ENCODE assay signal across 19 mouse cellular contexts in the genomic region with DNA sequence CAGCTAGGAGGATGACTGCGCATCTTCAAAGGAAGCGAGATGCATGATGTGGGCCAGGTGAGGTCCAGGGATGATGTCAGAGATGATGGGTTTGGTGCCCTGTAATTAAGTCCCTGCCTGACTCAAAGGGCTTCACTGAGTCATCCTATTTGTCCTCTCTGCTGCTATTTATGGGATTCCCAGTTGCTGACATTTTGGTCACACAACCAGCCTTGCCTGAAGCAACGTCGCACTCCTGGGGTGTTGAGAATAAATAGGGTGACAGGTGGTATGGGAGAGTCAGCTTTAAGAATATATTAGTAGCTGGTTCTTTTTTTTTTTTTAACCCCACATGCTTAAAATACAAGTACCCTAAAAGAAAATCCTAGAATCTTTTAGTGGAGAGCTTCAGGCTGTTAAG.
"Had no signal": no experiment of that assay in that cellular context is flagged by ENCODE, and none has a peak within 500 bp of the region (broad histone marks: within the 10 kb centered on the region; RNA-seq: fewer than 3 reads in every experiment).

No protein-coding gene starts in this region.

- H3K9me3 ChIP-seq: intestine, embryonic 15.5 days; kidney, embryonic 15.5 days; limb, embryonic 10.5 days; limb, embryonic 13.5 days; neural tube, embryonic 13.5 days had no signal

- H3K27ac ChIP-seq: intestine, embryonic 15.5 days; kidney, embryonic 15.5 days; left cerebral cortex, adult 2 months; limb, embryonic 10.5 days; limb, embryonic 13.5 days; macrophage; neural tube, embryonic 13.5 days had no signal

- DNase-seq: kidney, adult 11 months; kidney, adult 8-10 months; kidney, postnatal 10 days; kidney, postnatal 36 days; layer of hippocampus, postnatal 36 days; lung, embryonic 14.5 days; midbrain, embryonic 14.5 days; thymus, adult 18-20 months; thymus, postnatal 14 days; thymus, postnatal 4 days had no signal

- H3K27me3 ChIP-seq: intestine, embryonic 15.5 days; kidney, embryonic 15.5 days; limb, embryonic 13.5 days; neural tube, embryonic 13.5 days had no signal

- ATAC-seq: intestine, embryonic 15.5 days; lung, postnatal 0 days had no signal

- H3K4me2 ChIP-seq: intestine, embryonic 15.5 days; kidney, embryonic 15.5 days; limb, embryonic 13.5 days; lung, embryonic 14.5 days; midbrain, embryonic 11.5 days; neural tube, embryonic 13.5 days had no signal

- H3K36me3 ChIP-seq: intestine, embryonic 15.5 days; kidney, embryonic 15.5 days; limb, embryonic 10.5 days; limb, embryonic 13.5 days; neural tube, embryonic 13.5 days had no signal

- H3K4me1 ChIP-seq: intestine, embryonic 15.5 days; kidney, embryonic 15.5 days; neural tube, embryonic 13.5 days had no signal

- H3K4me3 ChIP-seq: intestine, embryonic 15.5 days; kidney, embryonic 15.5 days; left cerebral cortex, adult 2 months; limb, embryonic 10.5 days; limb, embryonic 13.5 days; neural tube, embryonic 13.5 days had no signal

- H3K9ac ChIP-seq: intestine, embryonic 15.5 days; kidney, embryonic 15.5 days; limb, embryonic 13.5 days; lung, embryonic 14.5 days; neural tube, embryonic 13.5 days had no signal
